Mouse (Mus musculus) kidney, adult 2 months (tissue): Measurements from ENCODE around the gene Flrt2.

Experiments used
- CTCF ChIP-seq: fragments of 200-500 bp; conservative IDR thresholded peaks from 2 replicates; pipeline ENCODE4 v1.5.1; 2011; ENCODE audit warnings: low read depth, mild to moderate bottlenecking, control low read depth, low read length, moderate library complexity, mixed read lengths; ENCODE audit not compliant: insufficient read depth, insufficient read length
- POLR2A ChIP-seq: fragments of 200-500 bp; IDR thresholded peaks from one replicate; pipeline ENCODE4 v1.6.1; 2011; ENCODE audit warnings: low read depth, low read length, control low read depth

DNA sequence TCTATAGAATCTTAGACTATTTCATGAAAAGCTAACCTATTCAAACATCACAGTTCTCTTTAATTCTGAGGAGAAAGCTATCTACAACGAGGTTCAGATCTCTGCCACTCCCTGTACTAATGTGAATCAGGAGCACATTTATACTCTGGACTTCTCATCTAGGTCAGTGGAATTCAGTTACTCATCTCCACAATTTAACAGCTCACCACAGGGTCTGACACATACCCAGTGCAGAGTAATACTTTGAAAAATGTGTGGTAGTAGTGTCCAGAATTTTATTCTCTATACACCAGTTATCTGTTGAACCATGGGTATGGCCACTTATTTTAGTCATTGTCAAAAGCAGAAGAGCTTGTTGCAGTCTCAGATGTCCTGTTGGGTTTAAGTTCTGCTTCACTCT, 98.1 kb downstream of the Flrt2 start:
- TF ChIP-seq POLR2A = no peak
- TF ChIP-seq CTCF = no peak
